Mouse (Mus musculus) olfactory bulb, adult 2 months (tissue): ENCODE measurements around the gene St3gal3. TPM values are rescaled to one million over a fixed set of nuclear protein-coding genes. Genes with fewer than 3 reads are reported as not detected.

Source experiments
- H3K27ac ChIP-seq: fragments of 200-500 bp; 2 replicates; pipeline ENCODE4 v1.5.1; 2012; ENCODE audit warnings: low read depth, low read length; ENCODE audit not compliant: insufficient read depth
- H3K4me1 ChIP-seq: fragments of 200-500 bp; 2 replicates; pipeline ENCODE4 v1.6.1; 2012; ENCODE audit warnings: low read length; ENCODE audit not compliant: control insufficient read depth, insufficient read depth
- H3K4me3 ChIP-seq: fragments of 200-500 bp; 2 replicates; pipeline ENCODE4 v1.5.1; 2012; ENCODE audit warnings: mild to moderate bottlenecking, low read depth, low read length, moderate library complexity; ENCODE audit not compliant: insufficient read depth
- CTCF ChIP-seq: fragments of 200-500 bp; IDR thresholded peaks from 2 replicates; pipeline ENCODE4 v1.5.1; 2012; ENCODE audit warnings: low read depth, mild to moderate bottlenecking, low read length, moderate library complexity; ENCODE audit not compliant: insufficient read depth
- POLR2A ChIP-seq: fragments of 200-500 bp; IDR thresholded peaks from 2 replicates; pipeline ENCODE4 v1.6.1; 2012; ENCODE audit warnings: mild to moderate bottlenecking, low read depth, low read length, moderate library complexity; ENCODE audit not compliant: insufficient read depth
- WGBS: fragments of 180-500 bp; shearing (Covaris S2); methylation state at CpG from one replicate; pipeline ENCODE4 v1.1.7; 2018; 5-methylcytosine and 5-hydroxymethylcytosine counted together
- polyA plus RNA-seq: library from polyadenylated mRNA; stranded (reverse); fragments of >200 nt; gene quantifications from 2 replicates; pipeline ENCODE4 v1.2.4, GENCODE M21; 2012; ENCODE audit warnings: low replicate concordance; ENCODE audit not compliant: missing spikeins, insufficient read depth, insufficient read length

St3gal3 gene
- polyA plus RNA-seq, 1 experiment = not detected

- Histone ChIP-seq H3K27ac (no peak overlapping the region), H3K4me3 (no peak overlapping the region), H3K4me1 (peaks cover 6% of the 10 kb centered on the region)
- WGBS = 90% methylated on average over 9 of the region's 9 CpGs
- TF ChIP-seq CTCF = no peak
- TF ChIP-seq POLR2A = no peak
Measured at GRCm38 (mm10) chr4:118144324-118144723, 9.6 kb upstream of the St3gal3 start.

DNA sequence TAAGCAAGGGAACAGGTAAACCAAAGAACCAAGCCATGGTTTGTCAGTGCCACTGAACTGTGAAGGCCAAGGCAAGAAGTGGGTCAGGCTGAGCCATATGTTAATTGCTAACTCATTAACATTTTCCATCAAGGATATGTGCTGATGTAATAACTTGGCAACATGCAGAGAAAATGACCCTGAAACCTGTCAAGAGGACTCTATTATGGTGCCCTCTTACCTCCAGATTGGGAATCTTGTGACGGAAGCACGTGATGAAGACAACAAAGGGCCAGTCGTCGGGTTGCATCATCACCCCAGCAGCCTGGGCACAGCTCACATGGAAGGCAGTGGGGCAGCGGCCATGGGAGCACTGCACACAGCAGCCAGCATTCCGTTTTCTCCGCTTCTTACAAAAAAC is 9.0 kb upstream of the St3gal3 start:
- no peak for TF ChIP-seq POLR2A
- TF ChIP-seq CTCF = no peak
- WGBS = 86% methylated on average over 7 of the region's 7 CpGs
- Histone ChIP-seq H3K4me1 (peaks cover 8% of the 10 kb centered on the region), H3K27ac (no peak overlapping the region), H3K4me3 (no peak overlapping the region)

GRCm38 (mm10) chr4:118141511-118141910 is 6.8 kb upstream of the St3gal3 start:
- WGBS = 86% methylated on average over 5 of the region's 5 CpGs
- Histone ChIP-seq H3K4me3 (no peak overlapping the region), H3K27ac (no peak overlapping the region), H3K4me1 (peaks cover 13% of the 10 kb centered on the region)
- no peak for TF ChIP-seq CTCF
- no peak for TF ChIP-seq POLR2A

DNA sequence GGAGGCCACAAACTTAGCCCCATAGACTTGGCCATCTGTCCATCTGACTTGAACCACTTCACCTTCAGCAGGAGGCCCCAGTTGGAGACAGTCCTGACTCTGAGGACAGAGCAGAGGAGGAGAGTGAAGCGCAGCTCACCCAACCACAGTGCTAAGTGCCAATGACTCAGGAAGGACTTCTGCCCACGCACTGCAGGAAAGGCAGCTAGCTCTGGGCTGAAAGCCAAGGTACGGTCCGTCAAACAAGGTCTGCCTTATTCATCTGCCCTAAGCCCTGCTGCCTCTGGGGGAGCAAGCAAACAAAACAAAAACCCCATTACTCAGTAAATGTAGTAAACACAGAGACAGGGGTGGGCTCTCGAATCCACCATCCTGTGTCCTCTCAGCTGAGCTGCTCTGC is 4.2 kb upstream of the St3gal3 start:
- WGBS = 10% methylated on average over 5 of the region's 5 CpGs
- TF ChIP-seq POLR2A = no peak
- no peak for TF ChIP-seq CTCF
- H3K27ac ChIP-seq = peak overlapping the region; percentile 55; the same call in 1 of the 2 replicates
- no peak overlapping the region for H3K4me3 ChIP-seq
- peaks cover 13% of the 10 kb centered on the region for H3K4me1 ChIP-seq

DNA sequence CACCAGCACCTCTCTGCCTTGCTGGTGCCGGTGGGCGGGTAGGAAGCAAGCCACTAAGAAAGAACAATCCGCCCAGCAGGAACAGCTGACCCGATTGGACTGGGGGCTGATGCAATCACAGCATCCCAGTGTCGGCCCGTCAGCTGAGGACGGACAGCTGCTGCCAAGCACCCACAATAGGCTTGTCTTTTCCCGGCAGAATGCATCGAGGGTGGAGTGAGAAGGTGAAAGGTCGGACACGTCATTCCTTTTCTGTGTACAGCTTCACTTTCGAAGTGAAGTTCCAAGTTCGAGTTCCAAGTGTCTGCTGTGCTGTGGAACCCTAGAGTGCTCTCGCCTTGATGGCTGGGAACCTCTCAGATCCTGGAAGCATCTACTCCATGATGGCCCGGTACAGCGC is 3.1 kb upstream of the St3gal3 start:
- WGBS = 79% methylated on average over 16 of the region's 16 CpGs
- TF ChIP-seq POLR2A (no peak), CTCF (no peak)
- Histone ChIP-seq H3K4me1 (peaks cover 16% of the 10 kb centered on the region), H3K4me3 (no peak overlapping the region), H3K27ac (no peak overlapping the region)

DNA sequence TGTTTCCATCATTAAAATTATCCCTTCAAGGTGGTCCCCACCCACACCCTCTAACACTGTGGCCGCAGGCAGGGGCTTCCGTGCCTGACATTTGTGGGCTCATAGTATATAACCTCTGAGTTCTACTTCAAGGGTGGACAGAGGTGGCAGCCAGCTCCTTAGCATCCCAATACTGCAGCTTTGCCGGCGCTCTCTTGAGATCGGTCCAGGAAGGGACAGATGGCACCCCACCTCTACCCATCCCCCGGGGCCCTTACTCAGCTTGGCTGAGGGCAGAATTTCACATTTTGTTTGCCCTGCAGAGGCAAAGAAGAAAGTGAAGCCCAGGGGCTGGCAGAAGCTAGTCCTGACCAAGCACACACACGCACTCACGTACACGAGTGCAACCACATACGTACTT is 2.6 kb upstream of the St3gal3 start:
- Histone ChIP-seq H3K4me3 (no peak overlapping the region), H3K4me1 (peaks cover 18% of the 10 kb centered on the region), H3K27ac (no peak overlapping the region)
- WGBS = 92% methylated on average over 10 of the region's 10 CpGs
- TF ChIP-seq POLR2A = no peak
- no peak for TF ChIP-seq CTCF

DNA sequence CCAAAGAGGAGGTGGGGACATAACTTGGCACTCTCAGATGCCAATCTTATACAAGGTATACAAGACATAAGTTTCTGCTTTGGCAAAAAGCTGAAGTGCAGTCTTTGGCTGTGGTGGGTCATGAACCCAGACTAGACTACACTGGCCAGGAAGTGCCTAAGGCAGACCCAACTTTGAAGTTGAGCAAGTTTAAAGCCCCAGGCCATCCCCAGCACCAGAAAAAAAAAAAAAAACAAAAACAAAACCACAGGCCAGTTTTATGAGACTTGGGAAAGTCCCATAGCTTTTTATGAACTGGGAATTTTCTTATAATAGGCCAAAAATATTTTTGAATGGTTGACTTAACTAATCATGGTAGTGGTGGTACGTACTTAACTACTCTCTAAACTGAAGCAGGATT is 700 bp upstream of the St3gal3 start:
- Histone ChIP-seq H3K4me3 (peak overlapping the region; percentile 88), H3K4me1 (peaks cover 22% of the 10 kb centered on the region), H3K27ac (peak overlapping the region; percentile 42)
- TF ChIP-seq CTCF (no peak), POLR2A (no peak)
- WGBS = 86% methylated on average over 1 of the region's 1 CpGs

- no peak overlapping the region for H3K27ac ChIP-seq
- peaks cover 9% of the 10 kb centered on the region; the same call in 1 of the 2 replicates for H3K4me1 ChIP-seq
- TF ChIP-seq CTCF = no peak
- TF ChIP-seq POLR2A = no peak
- no peak overlapping the region for H3K4me3 ChIP-seq
- 88% methylated on average over 5 of the region's 5 CpGs for WGBS
Measured at GRCm38 (mm10) chr4:118131329-118131728, 3.4 kb downstream of the St3gal3 start.

DNA sequence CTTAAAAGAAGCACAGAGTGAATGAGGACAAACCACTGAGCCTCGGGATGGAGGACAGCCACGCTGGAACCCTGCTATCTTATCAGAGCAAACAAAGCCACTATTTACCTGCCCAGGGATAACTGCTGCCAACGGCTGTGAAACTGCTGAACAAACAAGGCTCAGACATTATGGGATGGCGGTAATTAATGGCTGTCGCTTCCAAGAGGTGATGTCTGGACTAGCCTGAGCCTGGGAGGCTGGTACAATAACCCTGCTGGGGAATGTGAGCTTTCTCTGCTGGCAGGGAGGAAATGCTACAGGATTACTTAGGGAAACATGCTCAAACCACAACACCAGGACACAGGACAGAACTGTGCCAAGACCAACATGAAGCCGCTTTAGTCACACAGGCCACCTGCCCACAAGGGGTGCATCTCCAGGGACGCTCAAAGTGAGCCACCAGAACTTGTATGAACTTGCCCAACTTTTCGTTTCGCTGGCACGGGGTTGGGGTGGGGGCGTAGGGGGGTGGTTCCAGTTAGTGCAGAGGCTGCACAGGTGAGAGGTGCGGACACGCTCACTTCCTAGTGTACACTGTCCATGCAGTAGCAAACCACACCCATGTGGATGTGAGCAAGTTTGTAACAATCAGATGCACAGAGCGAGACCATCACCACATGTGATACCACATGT is 11.5 kb downstream of the St3gal3 start:
- H3K4me3 ChIP-seq = no peak overlapping the region
- TF ChIP-seq POLR2A = no peak
- TF ChIP-seq CTCF = no peak
- 81% methylated on average over 14 of the region's 14 CpGs for WGBS
- H3K27ac ChIP-seq = no peak overlapping the region
- peaks cover 7% of the 10 kb centered on the region for H3K4me1 ChIP-seq
